Mouse (Mus musculus): ENCODE data around the gene Tbx10.

DNA sequence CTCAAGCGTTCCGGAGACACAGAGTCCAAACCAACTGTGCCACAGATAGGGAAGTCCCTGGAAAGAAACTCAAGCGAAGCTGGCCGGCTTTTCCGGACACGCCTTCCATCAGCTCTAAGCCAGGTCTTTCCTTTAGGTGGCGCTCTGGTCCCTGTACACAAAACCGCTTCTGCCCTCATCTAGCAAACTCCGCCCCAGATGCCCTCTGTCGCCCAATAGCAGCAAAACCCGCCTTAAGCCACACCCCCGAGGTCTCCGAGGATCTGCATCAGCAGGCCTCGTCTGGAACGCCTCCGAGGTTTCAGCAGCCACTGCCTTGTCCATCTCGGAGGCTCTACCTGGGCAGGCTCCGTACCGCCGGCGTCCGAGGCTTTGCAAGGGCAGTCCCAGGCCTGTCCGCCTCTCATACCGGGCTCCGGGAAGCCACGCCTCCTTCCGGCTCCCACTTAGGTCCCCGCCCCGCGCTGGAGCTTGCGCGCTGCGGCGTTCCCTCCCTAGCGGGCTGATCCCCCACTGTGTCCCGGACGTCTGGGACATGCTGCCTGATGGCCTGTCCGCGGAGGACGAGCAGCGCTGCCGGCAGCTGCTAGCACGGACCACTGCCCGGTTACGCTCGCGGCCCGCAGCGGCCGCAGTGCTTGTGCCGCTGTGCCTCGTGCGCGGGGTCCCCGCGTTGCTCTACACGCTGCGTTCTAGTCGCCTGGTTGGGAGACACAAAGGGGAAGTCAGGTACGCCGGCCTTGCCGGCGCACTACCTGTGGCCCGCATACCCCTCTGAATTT is 7.8 kb downstream of the Tbx10 start, which contains the start of the genes Nudt8 and Gm49405:
- TF ChIP-seq CTCF (IDR thresholded peaks at IDR 0.05; ENCODE audit: low read depth), result peak; percentile 92
- no peak for TF ChIP-seq EP300 (IDR thresholded peaks at IDR 0.05; ENCODE audit: low read depth)

Measured in liver, embryonic 14.5 days (tissue).